Mouse (Mus musculus) testis, adult 2 months (tissue): ENCODE results near the gene Ifnb1. TPM values are rescaled to one million over a fixed set of nuclear protein-coding genes. Genes with fewer than 3 reads are reported as not detected.

ENCODE experiments used
- H3K27ac ChIP-seq: fragments of 200-500 bp; 2 replicates; pipeline ENCODE4 v1.5.1; 2012; ENCODE audit warnings: low read depth, low read length; ENCODE audit not compliant: control insufficient read depth, insufficient read depth
- H3K27me3 ChIP-seq: fragments of 200-500 bp; 2 replicates; pipeline ENCODE4 v1.6.1; 2012; ENCODE audit warnings: mild to moderate bottlenecking, low read length, moderate library complexity; ENCODE audit not compliant: control insufficient read depth, insufficient read depth
- H3K36me3 ChIP-seq: fragments of 200-500 bp; 2 replicates; pipeline ENCODE4 v1.6.1; 2012; ENCODE audit warnings: mild to moderate bottlenecking, low read length; ENCODE audit not compliant: control insufficient read depth, insufficient read depth
- H3K4me1 ChIP-seq: fragments of 200-500 bp; 2 replicates; pipeline ENCODE4 v1.6.1; 2012; ENCODE audit warnings: low read length; ENCODE audit not compliant: control insufficient read depth, insufficient read depth
- H3K4me3 ChIP-seq: fragments of 200-500 bp; 2 replicates; pipeline ENCODE4 v1.5.1; 2012; ENCODE audit warnings: low read depth, mild to moderate bottlenecking, low read length, moderate library complexity, mixed read lengths; ENCODE audit not compliant: control insufficient read depth
- CTCF ChIP-seq: fragments of 200-500 bp; IDR thresholded peaks from 2 replicates; pipeline ENCODE4 v1.5.1; 2012; ENCODE audit warnings: low read depth, mild to moderate bottlenecking, inconsistent platforms, low read length, moderate library complexity; ENCODE audit not compliant: control insufficient read depth, insufficient read depth, insufficient replicate concordance
- POLR2A ChIP-seq: fragments of 200-500 bp; IDR thresholded peaks from 2 replicates; pipeline ENCODE4 v1.6.1; 2012; ENCODE audit warnings: low read depth, mild to moderate bottlenecking, inconsistent platforms, low read length, moderate library complexity; ENCODE audit not compliant: control insufficient read depth
- polyA plus RNA-seq: library from polyadenylated mRNA; depleted of rRNA; stranded (reverse); fragments of >200 nt; gene quantifications from 2 replicates; pipeline ENCODE4 v1.2.3, GENCODE M21; 2012

Gene Ifnb1
- polyA plus RNA-seq, 1 experiment, result not detected

DNA sequence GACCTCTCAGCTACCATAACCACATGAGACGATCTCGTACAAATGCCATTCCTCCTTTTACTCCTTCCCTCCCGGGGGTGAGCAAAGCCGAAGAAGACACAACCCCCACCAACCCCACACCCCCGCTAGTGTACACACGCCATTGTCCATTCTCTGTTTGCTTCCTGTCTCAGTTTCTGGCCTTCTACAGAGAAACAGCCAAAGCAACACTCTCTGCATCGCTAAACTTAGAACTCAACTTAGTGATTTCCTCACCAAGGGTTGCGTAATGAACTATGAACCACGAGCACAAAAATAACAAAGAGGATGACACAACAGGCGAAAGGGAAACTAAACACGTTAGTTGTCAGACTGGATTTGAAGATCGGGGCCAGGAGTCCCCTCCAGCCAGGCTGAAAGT, 14.8 kb upstream of the Ifnb1 start:
- no peaks in the 10 kb centered on the region for H3K36me3 ChIP-seq
- H3K4me3 ChIP-seq, result no peak overlapping the region
- H3K4me1 ChIP-seq, result no peaks in the 10 kb centered on the region
- H3K27me3 ChIP-seq, result no peaks in the 10 kb centered on the region
- no peak for TF ChIP-seq CTCF
- no peak for TF ChIP-seq POLR2A
- no peak overlapping the region for H3K27ac ChIP-seq

DNA sequence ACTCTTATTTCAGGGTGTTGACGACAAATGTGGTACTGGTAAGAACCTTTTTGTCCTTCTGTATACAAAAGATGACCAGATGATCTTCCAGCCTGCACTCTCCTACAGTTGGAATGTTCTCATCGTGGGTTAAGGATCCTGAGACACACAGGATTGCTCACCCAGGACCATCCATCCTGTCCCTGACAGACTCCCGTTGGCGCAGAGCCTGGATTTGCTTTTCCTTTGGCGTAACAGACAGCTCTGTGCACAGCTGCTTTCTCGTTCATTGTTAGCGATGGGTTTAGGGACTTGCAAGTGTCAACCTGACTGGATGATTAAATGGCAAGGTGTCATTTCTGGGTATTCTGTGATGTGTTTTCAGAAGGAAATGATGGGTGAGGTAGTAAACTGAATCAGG, 14.1 kb upstream of the Ifnb1 start:
- H3K4me3 ChIP-seq, result no peak overlapping the region
- TF ChIP-seq POLR2A, result no peak
- no peak for TF ChIP-seq CTCF
- no peak overlapping the region for H3K27ac ChIP-seq
- no peaks in the 10 kb centered on the region for H3K27me3 ChIP-seq
- no peaks in the 10 kb centered on the region for H3K4me1 ChIP-seq
- no peaks in the 10 kb centered on the region for H3K36me3 ChIP-seq

DNA sequence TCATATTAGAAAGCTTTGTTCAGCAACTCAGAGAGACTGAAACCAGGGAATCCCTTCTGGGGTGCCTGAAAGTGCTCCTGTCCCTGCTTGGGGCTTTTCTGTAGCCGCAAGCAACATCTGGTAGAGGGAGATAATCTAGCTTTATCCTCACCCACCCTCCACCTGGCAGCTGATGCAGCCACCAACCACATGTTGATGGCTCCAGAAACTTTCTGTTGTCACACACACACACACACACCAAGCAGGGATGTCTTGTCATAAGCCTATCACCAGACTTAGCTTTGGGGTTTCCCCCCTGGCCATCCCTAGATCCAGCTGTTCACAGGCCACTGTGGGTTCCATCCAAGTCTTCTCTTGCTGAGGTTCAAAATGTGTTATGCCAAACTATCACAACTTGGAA, 13.2 kb upstream of the Ifnb1 start:
- H3K27me3 ChIP-seq, result no peaks in the 10 kb centered on the region

DNA sequence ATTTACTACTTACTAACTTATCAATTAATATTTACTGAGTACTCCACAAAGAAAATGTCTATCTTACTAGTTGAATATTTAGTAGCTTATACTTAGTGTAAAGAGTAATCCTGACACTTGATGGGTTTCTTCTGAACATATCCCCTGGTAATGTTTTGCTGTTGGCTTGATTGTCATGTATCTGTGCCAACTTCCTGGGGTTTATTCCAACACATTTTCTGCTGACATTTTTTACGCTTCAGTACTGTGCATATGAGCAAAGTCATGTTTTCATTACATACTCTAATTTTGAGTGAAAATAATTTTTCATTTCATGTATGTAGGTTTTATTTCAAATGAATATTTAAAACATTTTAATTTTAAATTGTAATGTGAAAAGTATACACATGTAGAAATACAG, 12.3 kb upstream of the Ifnb1 start:
- H3K27ac ChIP-seq, result no peak overlapping the region
- H3K4me3 ChIP-seq, result no peak overlapping the region
- TF ChIP-seq POLR2A (no peak), CTCF (no peak)
- no peaks in the 10 kb centered on the region for H3K27me3 ChIP-seq
- H3K4me1 ChIP-seq, result no peaks in the 10 kb centered on the region
- no peaks in the 10 kb centered on the region for H3K36me3 ChIP-seq

More for the DNA sequence above, 13.2 kb upstream of the Ifnb1 start:
- TF ChIP-seq CTCF, result no peak
- no peak for TF ChIP-seq POLR2A
- Histone ChIP-seq H3K4me3 (no peak overlapping the region), H3K4me1 (no peaks in the 10 kb centered on the region), H3K36me3 (no peaks in the 10 kb centered on the region), H3K27ac (no peak overlapping the region)

DNA sequence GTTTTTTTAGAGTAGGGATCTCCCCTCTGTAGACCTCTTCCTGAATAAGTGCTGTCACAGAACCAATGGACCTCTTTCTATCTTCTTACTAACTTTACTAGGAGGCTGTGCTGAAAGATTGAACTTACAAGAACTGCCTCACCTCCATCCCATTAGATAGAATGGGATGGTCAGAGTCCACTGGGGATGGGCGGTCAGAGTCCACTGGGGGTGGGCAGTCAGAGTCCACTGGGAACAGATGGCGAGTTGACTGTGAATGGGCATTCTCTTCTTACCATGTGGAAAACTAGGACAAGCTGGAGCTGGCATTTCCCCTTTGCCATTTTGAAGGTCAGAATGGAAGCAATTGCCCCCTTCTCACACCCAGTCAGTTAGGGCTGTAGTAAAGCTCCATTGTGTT, 10.9 kb upstream of the Ifnb1 start:
- Histone ChIP-seq H3K4me3 (no peak overlapping the region), H3K27ac (no peak overlapping the region), H3K4me1 (0 out of 2 replicates have a peak, but pooled peaks cover 2% of the 10 kb centered on the region), H3K27me3 (no peaks in the 10 kb centered on the region), H3K36me3 (no peaks in the 10 kb centered on the region)
- TF ChIP-seq POLR2A, result no peak

DNA sequence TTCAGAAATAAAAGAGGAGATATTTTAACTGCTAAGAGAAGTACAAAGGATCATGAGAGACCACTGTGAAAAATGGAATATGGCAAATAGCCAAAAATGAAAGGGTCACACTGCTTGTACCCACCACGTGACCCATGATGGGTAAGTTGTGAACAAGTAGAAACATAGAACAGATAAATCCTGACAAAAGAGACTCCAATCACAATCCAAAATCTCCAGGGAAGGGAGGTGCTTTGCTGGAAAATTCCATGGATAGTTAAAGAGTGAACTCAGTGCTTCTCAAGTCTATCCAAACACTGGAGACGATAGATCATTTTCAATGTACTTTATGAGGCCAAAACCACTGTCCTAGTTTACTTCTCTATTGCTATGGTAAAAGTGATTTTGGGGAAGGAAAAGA, 8.3 kb upstream of the Ifnb1 start:
- no peaks in the 10 kb centered on the region for H3K36me3 ChIP-seq
- TF ChIP-seq POLR2A, result no peak
- H3K4me3 ChIP-seq, result no peak overlapping the region
- H3K27me3 ChIP-seq, result no peaks in the 10 kb centered on the region
- H3K4me1 ChIP-seq, result 0 out of 2 replicates have a peak, but pooled peaks cover 2% of the 10 kb centered on the region
- no peak overlapping the region for H3K27ac ChIP-seq

DNA sequence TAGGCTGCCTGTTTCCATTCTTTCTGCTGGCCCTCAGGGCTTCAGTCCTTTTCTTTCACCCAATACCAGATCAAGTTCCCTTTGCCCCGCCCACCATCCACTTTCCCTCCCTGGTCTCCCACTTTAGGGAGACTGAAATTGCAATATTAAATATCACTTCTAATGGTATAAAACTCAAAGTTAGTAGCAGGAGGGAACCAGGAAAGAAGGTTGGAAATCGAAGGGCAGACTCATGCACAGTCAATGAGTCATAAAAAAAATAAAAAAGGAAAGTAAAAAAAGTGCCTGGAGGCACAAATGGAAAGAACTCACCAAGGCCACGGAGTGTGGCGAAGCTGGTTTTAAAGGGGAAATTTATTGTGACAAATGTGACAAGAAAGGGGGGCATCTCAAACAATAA, 7.7 kb upstream of the Ifnb1 start:
- H3K4me1 ChIP-seq, result 0 out of 2 replicates have a peak, but pooled peaks cover 2% of the 10 kb centered on the region
- no peak overlapping the region for H3K4me3 ChIP-seq
- no peaks in the 10 kb centered on the region for H3K27me3 ChIP-seq
- TF ChIP-seq CTCF (no peak), POLR2A (no peak)
- no peak overlapping the region for H3K27ac ChIP-seq
- H3K36me3 ChIP-seq, result no peaks in the 10 kb centered on the region

DNA sequence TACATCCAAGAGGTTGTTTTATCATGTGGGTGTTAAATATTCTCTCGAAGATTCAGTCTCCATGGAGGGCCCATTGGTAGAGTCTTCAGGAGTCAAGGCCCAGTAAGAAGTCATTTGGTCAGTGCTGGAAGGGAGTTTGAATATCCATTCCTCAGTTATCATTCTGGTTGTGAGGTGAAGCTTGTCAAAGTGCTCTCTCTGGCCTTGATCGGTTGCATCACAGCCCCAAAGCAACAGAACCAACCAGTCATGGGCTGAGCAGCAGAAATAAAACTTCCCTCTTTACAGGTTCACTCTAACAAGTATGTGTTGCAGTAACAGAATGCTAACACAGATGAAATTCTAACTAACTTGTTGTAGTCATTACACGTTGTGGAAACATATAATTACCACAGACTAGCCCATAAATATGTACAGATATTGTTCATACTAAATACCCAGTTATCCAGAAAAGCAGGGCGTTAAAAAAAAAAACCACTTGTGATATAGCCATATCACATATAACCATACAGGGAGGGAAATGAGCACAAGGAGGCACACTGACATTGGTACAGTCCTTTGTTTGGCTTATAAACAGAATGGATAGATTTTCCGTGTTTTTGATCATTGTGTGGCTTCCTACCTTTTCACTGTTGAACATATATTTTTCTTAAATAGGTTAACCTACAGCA, 3.9 kb upstream of the Ifnb1 start:
- Histone ChIP-seq H3K36me3 (no peaks in the 10 kb centered on the region), H3K4me3 (no peak overlapping the region), H3K27me3 (no peaks in the 10 kb centered on the region), H3K27ac (no peak overlapping the region), H3K4me1 (0 out of 2 replicates have a peak, but pooled peaks cover 2% of the 10 kb centered on the region)
- TF ChIP-seq POLR2A (no peak), CTCF (no peak)
